Mouse (Mus musculus) embryonic facial prominence, embryonic 11.5 days (tissue): ENCODE measurements at regions not wholly inside any gene's neighbourhood (a gene's known extent, or its start where the extent isn't known, plus 50 kb on each side); places are given as distances from the start of the nearest gene placed in this dataset.

ENCODE experiments used
- ATAC-seq: fragments of 200-750 bp; cut with Nextera tagmentation; replicated peaks from 2 replicates; pipeline ENCODE4 v1.8.0; 2017; ENCODE audit warnings: low read depth; ENCODE audit not compliant: insufficient number of reproducible peaks, low FRiP score, low TSS enrichment
- DNase-seq: peaks from one replicate; pipeline ENCODE4 v3.0.0-alpha.2; 2015; ENCODE audit warnings: low spot score
- H3K27ac ChIP-seq: fragments of 300-500 bp; sonication (generic); replicated peaks from 2 replicates; pipeline ENCODE4 v1.5.1; 2014; ENCODE audit warnings: mild to moderate bottlenecking, low read depth, low read length, control low read depth
- H3K27me3 ChIP-seq: fragments of 300-500 bp; sonication (generic); 2 replicates; pipeline ENCODE4 v1.6.1; 2014; ENCODE audit warnings: mild to moderate bottlenecking, low read length, moderate library complexity, mixed read lengths; ENCODE audit not compliant: control insufficient read depth, insufficient read depth
- H3K36me3 ChIP-seq: fragments of 300-500 bp; sonication (generic); replicated peaks from 2 replicates; pipeline ENCODE4 v1.6.1; 2014; ENCODE audit warnings: low read depth, mild to moderate bottlenecking, low read length, moderate library complexity, mixed read lengths; ENCODE audit not compliant: control insufficient read depth, insufficient read depth
- H3K4me1 ChIP-seq: fragments of 300-500 bp; sonication (generic); 2 replicates; pipeline ENCODE4 v1.6.1; 2014; ENCODE audit warnings: low read length, mixed read lengths; ENCODE audit not compliant: control insufficient read depth, insufficient read depth
- H3K4me2 ChIP-seq: fragments of 300-500 bp; sonication (generic); 2 replicates; pipeline ENCODE4 v1.6.1; 2014; ENCODE audit warnings: low read depth, mild to moderate bottlenecking, control low read depth, low read length, moderate library complexity
- H3K4me3 ChIP-seq: fragments of 300-500 bp; sonication (generic); 2 replicates; pipeline ENCODE4 v1.5.1; 2014; ENCODE audit warnings: low read depth, low read length, control low read depth
- H3K9ac ChIP-seq: fragments of 300-500 bp; sonication (generic); replicated peaks from 2 replicates; pipeline ENCODE4 v1.6.1; 2014; ENCODE audit warnings: mild to moderate bottlenecking, control low read depth, low read length
- H3K9me3 ChIP-seq: fragments of 300-500 bp; sonication (generic); replicated peaks from 2 replicates; pipeline ENCODE4 v1.6.1; 2016; ENCODE audit warnings: mild to moderate bottlenecking, low read length, inconsistent platforms, mixed read lengths; ENCODE audit not compliant: control insufficient read depth
- whole genome bisulfite sequencing: fragments of 180-500 bp; shearing (Covaris S2); extraction: QIAGEN DNeasy Blood & Tissue Kit; methylation state at CpG from one replicate; pipeline ENCODE4 v1.1.7; 2014; 5-methylcytosine and 5-hydroxymethylcytosine counted together

GRCm38 (mm10) chr10:66547660-66548059 is 548.3 kb upstream of the Jmjd1c start:
- ATAC-seq (no peak), DNase-seq (no peak)
- H3K27me3 ChIP-seq: no peaks in the 10 kb centered on the region
- H3K27ac ChIP-seq: no peak overlapping the region
- no peak overlapping the region for H3K9ac ChIP-seq
- H3K4me3 ChIP-seq: no peak overlapping the region
- no peaks in the 10 kb centered on the region for H3K9me3 ChIP-seq
- no peak overlapping the region for H3K4me2 ChIP-seq
- no peaks in the 10 kb centered on the region for H3K4me1 ChIP-seq
- 64% methylated on average over 3 of the region's 3 CpGs for WGBS
- H3K36me3 ChIP-seq: no peaks in the 10 kb centered on the region

- ATAC-seq (no peak; the same call in 1 of the 2 replicates), DNase-seq (peak; percentile 25)
- Histone ChIP-seq H3K36me3 (no peaks in the 10 kb centered on the region), H3K27me3 (no peaks in the 10 kb centered on the region), H3K9me3 (no peaks in the 10 kb centered on the region), H3K27ac (no peak overlapping the region), H3K4me1 (no peaks in the 10 kb centered on the region), H3K4me3 (no peak overlapping the region), H3K4me2 (no peak overlapping the region), H3K9ac (no peak overlapping the region)
- 50% methylated on average over 4 of the region's 4 CpGs for WGBS
Observed at GRCm38 (mm10) chr10:66548073-66548472, 547.9 kb upstream of the Jmjd1c start.

GRCm38 (mm10) chr10:66552919-66553318 is 543.0 kb upstream of the Jmjd1c start:
- no peak overlapping the region for H3K4me3 ChIP-seq
- H3K4me1 ChIP-seq: no peaks in the 10 kb centered on the region
- no peak overlapping the region for H3K27ac ChIP-seq
- 72% methylated on average over 3 of the region's 3 CpGs for WGBS
- H3K4me2 ChIP-seq: no peak overlapping the region
- ATAC-seq (no peak), DNase-seq (no peak)
- H3K36me3 ChIP-seq: no peaks in the 10 kb centered on the region
- H3K9ac ChIP-seq: no peak overlapping the region
- H3K9me3 ChIP-seq: no peaks in the 10 kb centered on the region
- H3K27me3 ChIP-seq: no peaks in the 10 kb centered on the region

GRCm38 (mm10) chr10:66554259-66554658 is 541.7 kb upstream of the Jmjd1c start:
- Histone ChIP-seq H3K27me3 (no peaks in the 10 kb centered on the region), H3K4me1 (no peaks in the 10 kb centered on the region), H3K4me2 (no peak overlapping the region), H3K9me3 (no peaks in the 10 kb centered on the region), H3K27ac (no peak overlapping the region), H3K9ac (no peak overlapping the region), H3K36me3 (no peaks in the 10 kb centered on the region), H3K4me3 (no peak overlapping the region)
- 67% methylated on average over 1 of the region's 1 CpGs for WGBS
- peak; percentile 18 for DNase-seq
- no peak for ATAC-seq

GRCm38 (mm10) chr10:66558097-66558840 is 537.7 kb upstream of the Jmjd1c start:
- Histone ChIP-seq H3K36me3 (no peaks in the 10 kb centered on the region), H3K9me3 (no peaks in the 10 kb centered on the region), H3K9ac (no peak overlapping the region), H3K4me3 (no peak overlapping the region), H3K27me3 (no peaks in the 10 kb centered on the region), H3K4me2 (no peak overlapping the region), H3K27ac (no peak overlapping the region), H3K4me1 (no peaks in the 10 kb centered on the region)
- peak; percentile 4 for DNase-seq
- 53% methylated on average over 6 of the region's 6 CpGs for WGBS
- ATAC-seq: peak; percentile 62

- ATAC-seq: no peak
- 88% methylated on average over 6 of the region's 6 CpGs for WGBS
- Histone ChIP-seq H3K4me3 (no peak overlapping the region), H3K9me3 (no peaks in the 10 kb centered on the region), H3K36me3 (no peaks in the 10 kb centered on the region), H3K4me2 (no peak overlapping the region), H3K9ac (no peak overlapping the region), H3K27me3 (no peaks in the 10 kb centered on the region), H3K4me1 (no peaks in the 10 kb centered on the region), H3K27ac (no peak overlapping the region)
- no peak for DNase-seq
Observed at GRCm38 (mm10) chr10:66565374-66565773, 530.6 kb upstream of the Jmjd1c start.

- DNase-seq: peak; percentile 55
- Histone ChIP-seq H3K4me3 (no peak overlapping the region), H3K9me3 (no peaks in the 10 kb centered on the region), H3K4me2 (no peak overlapping the region), H3K9ac (no peak overlapping the region), H3K27ac (no peak overlapping the region), H3K4me1 (no peaks in the 10 kb centered on the region), H3K27me3 (no peaks in the 10 kb centered on the region), H3K36me3 (no peaks in the 10 kb centered on the region)
- ATAC-seq: no peak
- WGBS: 52% methylated on average over 10 of the region's 10 CpGs
Observed at GRCm38 (mm10) chr10:66574846-66575535, 520.9 kb upstream of the Jmjd1c start.

GRCm38 (mm10) chr10:66593001-66593400 is 502.9 kb upstream of the Jmjd1c start:
- WGBS: 66% methylated on average over 3 of the region's 3 CpGs
- Histone ChIP-seq H3K27me3 (no peaks in the 10 kb centered on the region), H3K4me1 (no peaks in the 10 kb centered on the region), H3K4me3 (no peak overlapping the region), H3K36me3 (no peaks in the 10 kb centered on the region), H3K4me2 (no peak overlapping the region), H3K9me3 (no peaks in the 10 kb centered on the region), H3K27ac (no peak overlapping the region), H3K9ac (no peak overlapping the region)
- DNase-seq (no peak), ATAC-seq (no peak)
